Mouse (Mus musculus) induced T-regulatory cell, adult 2 months (primary cell): Measurements from ENCODE around the gene Slc7a9.

Source experiments
- DNase-seq: peaks from one replicate; pipeline ENCODE4 v3.0.0-alpha.2; 2012; ENCODE audit warnings: low read depth

Gene Slc7a9

GRCm38 (mm10) chr7:35447996-35448846, at the start of gene Slc7a9:
Gene Slc7a9, plus strand, starts transcription at chr7:35448796.
- no peak for DNase-seq

DNA sequence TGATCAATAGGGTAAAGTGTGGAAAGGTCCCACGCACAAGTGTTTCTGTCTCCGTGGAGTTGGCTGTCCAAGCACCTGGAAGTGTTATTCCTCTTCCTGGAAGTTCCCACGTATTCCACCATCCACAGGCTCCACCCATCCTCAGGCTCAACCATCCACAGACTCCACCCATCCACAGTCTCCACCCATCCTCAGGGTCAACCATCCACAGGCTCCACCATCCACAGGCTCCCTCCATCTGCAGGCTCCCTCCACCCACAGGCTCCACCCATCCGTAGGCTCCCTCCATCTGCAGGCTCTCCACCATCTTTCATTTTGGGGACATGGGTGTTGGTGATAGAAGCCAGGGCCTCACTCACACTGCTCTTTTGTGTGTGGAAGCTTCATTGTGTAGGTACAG, 47.4 kb upstream of the Slc7a9 start:
- DNase-seq = no peak

- DNase-seq = no peak
These were observed 33.4 kb upstream of the Slc7a9 start for GRCm38 (mm10) chr7:35415226-35415625.

GRCm38 (mm10) chr7:35415801-35416653, 32.6 kb upstream of the Slc7a9 start:
- no peak for DNase-seq

- DNase-seq = no peak
These were observed 32.0 kb upstream of the Slc7a9 start for GRCm38 (mm10) chr7:35416654-35416948.

DNA sequence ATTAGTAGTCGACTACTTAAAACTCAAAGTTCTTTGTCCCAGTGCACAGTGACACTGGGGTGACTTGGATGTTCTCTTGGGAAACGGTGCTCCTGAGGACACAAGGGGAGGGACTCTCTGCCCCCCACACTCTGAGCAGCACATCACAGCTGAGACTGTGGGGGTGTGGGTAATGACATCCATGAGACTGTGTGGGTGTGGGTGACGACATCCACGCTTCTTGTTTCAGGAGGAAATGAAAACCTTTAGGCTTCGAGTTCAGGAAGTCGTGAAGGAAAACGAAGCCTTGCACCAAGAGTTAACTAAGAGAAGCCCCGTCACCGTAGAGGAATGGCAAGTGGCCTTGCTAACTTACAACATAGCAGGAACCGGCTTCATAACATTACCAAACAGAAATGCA, 25.5 kb upstream of the Slc7a9 start:
- DNase-seq = no peak

DNA sequence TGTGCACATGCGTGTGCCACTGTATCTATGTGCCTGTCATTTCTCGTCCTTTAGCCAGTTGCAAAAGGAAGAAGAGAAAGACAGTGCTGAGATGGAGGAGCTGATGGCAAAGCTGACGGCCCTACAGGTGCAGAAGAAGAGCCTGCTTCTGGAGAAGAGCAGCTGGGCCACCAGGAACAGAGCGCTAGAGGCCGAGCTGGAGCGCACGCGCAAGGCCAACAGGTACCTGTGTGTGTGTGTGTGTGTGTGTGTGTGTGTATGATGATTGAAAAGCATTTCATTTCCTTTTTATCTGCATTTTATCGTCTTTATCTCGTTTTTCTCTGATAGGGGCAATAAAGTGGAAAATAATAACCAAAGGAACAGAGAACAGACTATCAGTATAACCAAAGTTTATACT, 20.4 kb upstream of the Slc7a9 start:
- DNase-seq = no peak

- no peak for DNase-seq
These were observed 13.3 kb upstream of the Slc7a9 start for GRCm38 (mm10) chr7:35435266-35435665.

DNA sequence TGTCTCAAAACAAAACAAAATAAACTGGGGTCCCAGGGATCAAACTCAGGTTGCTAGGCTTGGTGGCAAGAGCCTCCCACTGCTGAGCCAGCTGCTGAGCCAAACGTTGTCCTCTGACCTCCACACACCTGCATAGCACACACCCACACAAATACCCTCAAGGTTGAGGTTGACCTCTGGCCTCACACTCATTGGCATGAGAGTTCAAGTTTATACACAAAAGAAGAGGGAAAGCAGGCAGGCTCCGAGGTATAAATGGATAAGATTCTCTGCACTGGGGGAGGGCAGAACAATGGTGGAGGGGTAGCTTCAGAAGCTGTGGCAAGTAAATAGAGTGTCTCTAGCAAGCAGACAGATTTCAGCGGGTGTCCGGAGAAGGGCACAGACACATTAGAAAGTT, 1.1 kb upstream of the Slc7a9 start:
- no peak for DNase-seq

GRCm38 (mm10) chr7:35448867-35449266, 271 bp downstream of the Slc7a9 start:
- DNase-seq = no peak

GRCm38 (mm10) chr7:35456091-35456814, 7.7 kb downstream of the Slc7a9 start:
- no peak for DNase-seq

- no peak for DNase-seq
These were observed 12.4 kb downstream of the Slc7a9 start for GRCm38 (mm10) chr7:35460971-35461370.

GRCm38 (mm10) chr7:35465027-35465426, 16.4 kb downstream of the Slc7a9 start:
- no peak for DNase-seq

- no peak for DNase-seq
These were observed 19.3 kb downstream of the Slc7a9 start for GRCm38 (mm10) chr7:35467856-35468255.

DNA sequence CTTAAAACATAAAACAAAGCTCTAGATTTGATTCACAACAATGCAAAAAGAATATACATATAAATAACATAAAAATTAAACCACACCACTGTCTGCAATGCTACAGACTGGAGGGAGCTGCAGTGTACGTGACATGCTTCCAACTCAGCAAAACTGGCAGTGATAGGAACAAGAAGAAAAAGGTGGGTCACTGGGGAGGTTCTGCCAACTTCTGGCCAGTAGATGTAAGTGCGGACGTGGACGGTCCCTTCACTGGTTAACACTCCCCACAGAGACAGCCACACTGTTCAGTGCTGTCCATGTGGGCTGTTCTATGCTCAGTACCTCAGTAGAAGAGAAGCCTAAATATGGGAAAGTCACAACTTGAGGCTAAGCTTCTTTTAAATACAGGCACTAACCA, 22.2 kb downstream of the Slc7a9 start:
- no peak for DNase-seq

GRCm38 (mm10) chr7:35476457-35476856, 27.9 kb downstream of the Slc7a9 start:
- no peak for DNase-seq

DNA sequence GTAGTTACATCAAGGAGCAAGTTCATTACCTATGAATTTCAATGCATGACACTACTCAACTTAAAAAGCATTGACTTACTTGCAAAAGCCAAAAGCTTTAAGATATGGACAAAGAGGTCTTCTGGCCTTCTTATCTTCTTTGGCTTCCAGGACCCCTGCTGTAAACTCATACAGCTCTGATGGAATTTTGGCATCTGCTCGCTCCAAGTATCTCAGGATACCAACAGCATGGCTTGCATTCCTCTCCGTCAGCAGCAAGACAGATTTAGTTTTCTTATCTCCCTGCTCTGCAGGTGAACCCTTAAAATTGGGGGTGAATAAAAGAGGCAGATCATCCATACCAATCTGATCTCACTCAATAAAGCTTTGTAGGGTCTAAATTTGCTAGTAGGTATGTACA, 36.5 kb downstream of the Slc7a9 start:
- DNase-seq = no peak

DNA sequence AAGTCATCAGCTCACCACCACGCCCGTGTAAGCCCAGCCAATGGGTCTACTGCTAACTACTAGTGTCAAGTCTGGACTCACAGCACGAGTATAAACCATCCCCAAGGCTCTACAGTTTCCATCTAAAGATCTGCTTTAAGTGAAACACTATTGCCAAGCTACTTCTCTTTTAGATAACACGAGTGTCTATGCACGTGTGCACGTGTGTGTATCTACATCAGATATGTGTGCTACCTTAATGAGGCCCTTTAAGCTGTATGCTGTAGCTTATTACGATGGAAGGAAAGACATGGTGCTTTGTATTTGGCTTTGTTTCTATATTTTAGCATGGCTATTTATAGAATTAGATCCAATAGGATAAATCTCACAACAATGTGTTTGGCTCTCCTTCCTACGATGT, 38.0 kb downstream of the Slc7a9 start:
- no peak for DNase-seq

DNA sequence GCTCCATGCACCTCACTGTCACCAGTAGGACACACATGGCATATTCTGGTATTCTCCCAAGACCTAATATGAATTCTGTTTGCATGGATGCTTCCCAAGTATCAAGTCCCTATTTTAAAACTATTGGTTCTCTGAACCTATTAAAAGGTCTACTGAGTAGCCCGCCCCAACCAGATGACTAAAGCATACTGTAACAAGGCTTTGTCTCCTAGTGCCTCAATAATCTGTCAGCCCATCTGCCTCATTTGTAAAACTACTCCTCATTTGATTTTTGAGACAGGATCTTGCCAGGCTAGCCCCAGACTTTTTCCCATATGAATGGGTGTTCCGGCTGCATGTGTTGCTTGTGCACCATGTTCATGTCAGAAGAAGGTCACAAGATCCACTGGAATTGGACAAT, 41.6 kb downstream of the Slc7a9 start:
- DNase-seq = no peak

DNA sequence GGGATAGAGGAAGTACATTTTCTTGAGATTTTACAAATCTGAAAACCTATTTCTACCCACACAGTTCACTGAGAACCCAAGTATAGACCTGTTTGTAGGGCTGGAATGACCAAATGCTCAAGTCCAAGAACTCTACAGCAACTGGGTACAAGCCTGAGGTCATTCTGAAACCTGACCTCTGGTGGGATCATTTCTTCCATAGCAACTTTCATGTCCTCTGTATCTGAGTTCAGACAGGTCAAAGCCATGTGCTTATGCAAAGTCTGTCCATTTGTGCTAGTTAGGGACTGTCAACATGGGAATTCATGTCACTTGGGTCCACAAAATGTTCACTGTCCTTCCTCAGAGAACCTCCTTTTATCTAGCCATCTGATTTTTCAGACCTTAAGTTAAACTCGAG, 42.4 kb downstream of the Slc7a9 start:
- no peak for DNase-seq

GRCm38 (mm10) chr7:35497516-35497915, 48.9 kb downstream of the Slc7a9 start:
- no peak for DNase-seq

- DNase-seq = no peak
These were observed 53.4 kb downstream of the Slc7a9 start for GRCm38 (mm10) chr7:35501995-35502394.
